Mouse (Mus musculus): Measurements from ENCODE around the gene Zfp629.
A peak's percentile ranks its signal among the peaks of the same experiment; 100 is the strongest.
"Not testable (repeated sequence)": the region's sequence is repeated elsewhere in the genome, so short reads cannot be mapped to it uniquely, and the experiment has no call there.

Zfp629 gene

GRCm38 (mm10) chr7:127614891-127615843 is at the start of gene Zfp629:
Gene Zfp629, minus strand, starts transcription at chr7:127615797.
- DNase-seq (ENCODE audit: low spot score in 2 of 2), result peak; percentile 81 to 82

GRCm38 (mm10) chr7:127662926-127663325 is 47.3 kb upstream of the Zfp629 start:
- DNase-seq (ENCODE audit: low spot score in 2 of 2), result no peak

GRCm38 (mm10) chr7:127661833-127662232 is 46.2 kb upstream of the Zfp629 start:
- DNase-seq (ENCODE audit: low spot score in 2 of 2), result no peak

GRCm38 (mm10) chr7:127660882-127661281 is 45.3 kb upstream of the Zfp629 start:
- DNase-seq (ENCODE audit: low spot score in 2 of 2), result no peak

- DNase-seq (ENCODE audit: low spot score in 2 of 2), result peak in 1 of 2 experiments; percentile 57
Measured at GRCm38 (mm10) chr7:127656946-127657345, 41.3 kb upstream of the Zfp629 start.

- no peak for DNase-seq (ENCODE audit: low spot score in 2 of 2)
Measured at GRCm38 (mm10) chr7:127654318-127654717, 38.7 kb upstream of the Zfp629 start.

- no peak for DNase-seq (ENCODE audit: low spot score in 2 of 2)
Measured at GRCm38 (mm10) chr7:127652050-127652449, 36.5 kb upstream of the Zfp629 start.

- no peak for DNase-seq (ENCODE audit: low spot score in 2 of 2)
Measured at GRCm38 (mm10) chr7:127651624-127652023, 36.0 kb upstream of the Zfp629 start.

GRCm38 (mm10) chr7:127649206-127649605 is 33.6 kb upstream of the Zfp629 start:
- DNase-seq (ENCODE audit: low spot score in 2 of 2), result no peak

GRCm38 (mm10) chr7:127648516-127649201 is 33.1 kb upstream of the Zfp629 start:
- no peak for DNase-seq (ENCODE audit: low spot score in 2 of 2)

GRCm38 (mm10) chr7:127647576-127647975 is 32.0 kb upstream of the Zfp629 start:
- not testable (repeated sequence) for DNase-seq (ENCODE audit: low spot score in 2 of 2)

- DNase-seq (ENCODE audit: low spot score in 2 of 2), result no peak
Measured at GRCm38 (mm10) chr7:127646363-127646762, 30.8 kb upstream of the Zfp629 start.

GRCm38 (mm10) chr7:127642254-127642653 is 26.7 kb upstream of the Zfp629 start:
- no peak for DNase-seq (ENCODE audit: low spot score in 2 of 2)

- DNase-seq (ENCODE audit: low spot score in 2 of 2), result no peak
Measured at GRCm38 (mm10) chr7:127641260-127641659, 25.7 kb upstream of the Zfp629 start.

- DNase-seq (ENCODE audit: low spot score in 2 of 2), result peak; percentile 47 to 77
Measured at GRCm38 (mm10) chr7:127636963-127637362, 21.4 kb upstream of the Zfp629 start.

GRCm38 (mm10) chr7:127631416-127631815 is 15.8 kb upstream of the Zfp629 start:
- no peak for DNase-seq (ENCODE audit: low spot score in 2 of 2)

GRCm38 (mm10) chr7:127628646-127629045 is 13.0 kb upstream of the Zfp629 start:
- no peak for DNase-seq (ENCODE audit: low spot score in 2 of 2)

GRCm38 (mm10) chr7:127626471-127626870 is 10.9 kb upstream of the Zfp629 start:
- DNase-seq (ENCODE audit: low spot score in 2 of 2), result no peak

GRCm38 (mm10) chr7:127626039-127626438 is 10.4 kb upstream of the Zfp629 start:
- DNase-seq (ENCODE audit: low spot score in 2 of 2), result no peak

GRCm38 (mm10) chr7:127618402-127618801 is 2.8 kb upstream of the Zfp629 start:
- DNase-seq (ENCODE audit: low spot score in 2 of 2), result not testable (repeated sequence)

GRCm38 (mm10) chr7:127617962-127618361 is 2.4 kb upstream of the Zfp629 start:
- DNase-seq (ENCODE audit: low spot score in 2 of 2), result peak in 1 of 2 experiments; percentile 11

GRCm38 (mm10) chr7:127616881-127617280 is 1.3 kb upstream of the Zfp629 start:
- no peak for DNase-seq (ENCODE audit: low spot score in 2 of 2)

- DNase-seq (ENCODE audit: low spot score in 2 of 2), result peak in 1 of 2 experiments; percentile 7
Measured at GRCm38 (mm10) chr7:127616336-127616735, 739 bp upstream of the Zfp629 start.

Measured in frontal cortex, postnatal 10 days (tissue).